Mouse (Mus musculus) olfactory bulb, adult 2 months (tissue): ENCODE measurements around the gene Mgat5b.

Experiments used
- CTCF ChIP-seq: fragments of 200-500 bp; IDR thresholded peaks from 2 replicates; pipeline ENCODE4 v1.5.1; 2012; ENCODE audit warnings: low read depth, mild to moderate bottlenecking, low read length, moderate library complexity; ENCODE audit not compliant: insufficient read depth
- POLR2A ChIP-seq: fragments of 200-500 bp; IDR thresholded peaks from 2 replicates; pipeline ENCODE4 v1.6.1; 2012; ENCODE audit warnings: mild to moderate bottlenecking, low read depth, low read length, moderate library complexity; ENCODE audit not compliant: insufficient read depth

DNA sequence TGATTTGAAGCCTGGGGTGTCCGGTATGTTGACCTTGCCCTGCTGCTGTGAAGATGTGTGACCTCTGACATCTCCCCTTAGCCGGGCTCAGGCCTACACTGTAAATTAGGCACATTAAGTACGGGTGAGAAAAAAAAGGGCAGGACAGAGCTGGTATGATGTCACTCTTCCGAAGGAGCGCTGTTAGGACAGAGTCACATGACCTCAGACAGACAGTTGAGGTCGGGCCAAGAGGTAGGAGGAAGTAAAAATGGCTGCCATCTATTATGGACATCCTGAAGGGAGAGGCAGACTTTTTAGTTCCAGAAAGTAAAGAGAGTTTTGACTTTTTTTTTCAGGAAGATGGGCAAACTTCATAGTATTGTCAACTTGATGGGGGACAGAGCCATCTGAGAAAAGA, 73.3 kb downstream of the Mgat5b start:
- TF ChIP-seq POLR2A (no peak), CTCF (no peak)
